Mouse (Mus musculus) neural tube, embryonic 13.5 days (tissue): ENCODE measurements around the gene Tarm1. TPM values are rescaled to one million over a fixed set of nuclear protein-coding genes. Genes with fewer than 3 reads are reported as not detected.

Experiments used
- ATAC-seq: fragments of 200-750 bp; cut with Nextera tagmentation; 2 replicates; pipeline ENCODE4 v1.8.0; 2017; ENCODE audit warnings: low read depth, mild to moderate bottlenecking, moderate TSS enrichment, moderate library complexity
- H3K27ac ChIP-seq: fragments of 300-500 bp; sonication (generic); replicated peaks from 2 replicates; pipeline ENCODE4 v1.5.1; 2015; ENCODE audit warnings: moderate library complexity, mild to moderate bottlenecking, inconsistent platforms
- H3K27me3 ChIP-seq: fragments of 300-500 bp; sonication (generic); 2 replicates; pipeline ENCODE4 v1.6.1; 2015; ENCODE audit warnings: mild to moderate bottlenecking, inconsistent platforms
- H3K36me3 ChIP-seq: fragments of 300-500 bp; sonication (generic); 2 replicates; pipeline ENCODE4 v1.6.1; 2015; ENCODE audit warnings: mild to moderate bottlenecking, inconsistent platforms
- H3K4me1 ChIP-seq: fragments of 300-500 bp; sonication (generic); replicated peaks from 2 replicates; pipeline ENCODE4 v1.6.1; 2015; ENCODE audit warnings: inconsistent platforms
- H3K4me2 ChIP-seq: fragments of 300-500 bp; sonication (generic); 2 replicates; pipeline ENCODE4 v1.6.1; 2015; ENCODE audit warnings: inconsistent platforms, mild to moderate bottlenecking, moderate library complexity
- H3K4me3 ChIP-seq: fragments of 300-500 bp; sonication (generic); 2 replicates; pipeline ENCODE4 v1.5.1; 2015; ENCODE audit warnings: mild to moderate bottlenecking, inconsistent platforms
- H3K9ac ChIP-seq: fragments of 300-500 bp; sonication (generic); 2 replicates; pipeline ENCODE4 v1.6.1; 2015; ENCODE audit warnings: moderate library complexity, mild to moderate bottlenecking, inconsistent platforms
- H3K9me3 ChIP-seq: fragments of 300-500 bp; sonication (generic); 2 replicates; pipeline ENCODE4 v1.6.1; 2016; ENCODE audit warnings: inconsistent platforms
- WGBS: fragments of 180-500 bp; shearing (Covaris S2); methylation state at CpG from one replicate; pipeline ENCODE4 v1.1.7; 2015; 5-methylcytosine and 5-hydroxymethylcytosine counted together
- polyA plus RNA-seq: library from polyadenylated mRNA; unstranded; fragments of >200 nt; fragmentation: Nextera tagmentation; extraction: Ambion mirVana; gene quantifications from 2 replicates; pipeline ENCODE4 v1.2.1, GENCODE M21; 2015

Tarm1 gene
- polyA plus RNA-seq = not detected in 2 replicates

- WGBS = 89% methylated on average over 6 of the region's 6 CpGs
- no peaks in the 10 kb centered on the region for H3K36me3 ChIP-seq
Observed at GRCm38 (mm10) chr7:3502439-3502838, at the start of gene Tarm1. TSS of gene Tarm1 (minus strand) at chr7:3502624.

GRCm38 (mm10) chr7:3505913-3506312 is 3.5 kb upstream of the Tarm1 start:
- Histone ChIP-seq H3K27ac (no peak overlapping the region), H3K4me2 (no peak overlapping the region), H3K4me3 (no peak overlapping the region), H3K36me3 (no peaks in the 10 kb centered on the region), H3K4me1 (no peaks in the 10 kb centered on the region), H3K9ac (no peak overlapping the region), H3K9me3 (no peaks in the 10 kb centered on the region), H3K27me3 (no peaks in the 10 kb centered on the region)
- WGBS = 80% methylated on average over 3 of the region's 3 CpGs
- no peak for ATAC-seq

More at GRCm38 (mm10) chr7:3502439-3502838, at the start of gene Tarm1:
- no peaks in the 10 kb centered on the region for H3K27me3 ChIP-seq
- H3K4me3 ChIP-seq = no peak within 1 kb of the TSS
- H3K27ac ChIP-seq = no peak within 1 kb of the TSS
- no peak for ATAC-seq
- no peaks in the 10 kb centered on the region for H3K4me1 ChIP-seq
- no peak within 1 kb of the TSS for H3K9ac ChIP-seq
- no peaks in the 10 kb centered on the region for H3K9me3 ChIP-seq
- no peak within 1 kb of the TSS for H3K4me2 ChIP-seq

- whole genome bisulfite sequencing = 91% methylated on average over 1 of the region's 1 CpGs
- Histone ChIP-seq H3K4me3 (no peak overlapping the region), H3K9ac (no peak overlapping the region), H3K9me3 (no peaks in the 10 kb centered on the region), H3K27me3 (no peaks in the 10 kb centered on the region), H3K27ac (no peak overlapping the region), H3K4me2 (no peak overlapping the region), H3K36me3 (no peaks in the 10 kb centered on the region), H3K4me1 (no peaks in the 10 kb centered on the region)
- no peak for ATAC-seq
Observed at GRCm38 (mm10) chr7:3500406-3500805, 2.0 kb downstream of the Tarm1 start.

GRCm38 (mm10) chr7:3481948-3482608 is 20.3 kb downstream of the Tarm1 start:
- no peak for ATAC-seq
- Histone ChIP-seq H3K27ac (no peak overlapping the region), H3K4me2 (no peak overlapping the region), H3K36me3 (no peaks in the 10 kb centered on the region), H3K9me3 (no peaks in the 10 kb centered on the region), H3K4me1 (no peaks in the 10 kb centered on the region), H3K9ac (no peak overlapping the region), H3K4me3 (no peak overlapping the region), H3K27me3 (no peaks in the 10 kb centered on the region)
- WGBS = 91% methylated on average over 6 of the region's 6 CpGs

GRCm38 (mm10) chr7:3476728-3477127 is 25.7 kb downstream of the Tarm1 start:
- Histone ChIP-seq H3K27ac (no peak overlapping the region), H3K4me3 (no peak overlapping the region), H3K9me3 (no peaks in the 10 kb centered on the region), H3K27me3 (no peaks in the 10 kb centered on the region), H3K4me2 (no peak overlapping the region), H3K36me3 (no peaks in the 10 kb centered on the region), H3K9ac (no peak overlapping the region), H3K4me1 (peaks cover 6% of the 10 kb centered on the region; the same call in 1 of the 2 replicates)
- no peak for ATAC-seq
- WGBS = 79% methylated on average over 5 of the region's 5 CpGs

- H3K9ac ChIP-seq = no peak overlapping the region
- H3K27me3 ChIP-seq = no peaks in the 10 kb centered on the region
- H3K4me3 ChIP-seq = no peak overlapping the region
- no peaks in the 10 kb centered on the region for H3K9me3 ChIP-seq
- no peak for ATAC-seq
- H3K36me3 ChIP-seq = no peaks in the 10 kb centered on the region
- peak overlapping the region; percentile 42 for H3K4me2 ChIP-seq
- peaks cover 6% of the 10 kb centered on the region; the same call in 1 of the 2 replicates for H3K4me1 ChIP-seq
- 6% methylated on average over 19 of the region's 19 CpGs for WGBS
- H3K27ac ChIP-seq = no peak overlapping the region
Observed at GRCm38 (mm10) chr7:3474291-3475080, 27.9 kb downstream of the Tarm1 start.

- Histone ChIP-seq H3K27me3 (no peaks in the 10 kb centered on the region), H3K9ac (no peak overlapping the region), H3K36me3 (no peaks in the 10 kb centered on the region), H3K27ac (no peak overlapping the region), H3K4me1 (peaks cover 6% of the 10 kb centered on the region; the same call in 1 of the 2 replicates), H3K4me3 (no peak overlapping the region), H3K4me2 (no peak overlapping the region), H3K9me3 (no peaks in the 10 kb centered on the region)
- WGBS = 80% methylated on average over 3 of the region's 3 CpGs
- ATAC-seq = no peak
Observed at GRCm38 (mm10) chr7:3472774-3473173, 29.6 kb downstream of the Tarm1 start.

- Histone ChIP-seq H3K4me3 (no peak overlapping the region), H3K9me3 (no peaks in the 10 kb centered on the region), H3K9ac (no peak overlapping the region), H3K36me3 (no peaks in the 10 kb centered on the region), H3K27ac (no peak overlapping the region), H3K4me2 (no peak overlapping the region), H3K27me3 (no peaks in the 10 kb centered on the region), H3K4me1 (no peaks in the 10 kb centered on the region)
- no peak for ATAC-seq
- 84% methylated on average over 2 of the region's 2 CpGs for WGBS
Observed at GRCm38 (mm10) chr7:3468614-3469013, 33.8 kb downstream of the Tarm1 start.

- 80% methylated on average over 4 of the region's 4 CpGs for WGBS
- Histone ChIP-seq H3K27ac (no peak overlapping the region), H3K9ac (no peak overlapping the region), H3K9me3 (no peaks in the 10 kb centered on the region), H3K4me2 (no peak overlapping the region), H3K4me1 (no peaks in the 10 kb centered on the region), H3K27me3 (no peaks in the 10 kb centered on the region), H3K36me3 (no peaks in the 10 kb centered on the region), H3K4me3 (no peak overlapping the region)
- ATAC-seq = no peak
Observed at GRCm38 (mm10) chr7:3463306-3463705, 39.1 kb downstream of the Tarm1 start.

GRCm38 (mm10) chr7:3460261-3460660 is 42.2 kb downstream of the Tarm1 start:
- no peaks in the 10 kb centered on the region for H3K4me1 ChIP-seq
- H3K4me3 ChIP-seq = no peak overlapping the region
- ATAC-seq = no peak
- 85% methylated on average over 8 of the region's 8 CpGs for WGBS
- no peaks in the 10 kb centered on the region for H3K27me3 ChIP-seq
- no peak overlapping the region for H3K9ac ChIP-seq
- no peaks in the 10 kb centered on the region for H3K36me3 ChIP-seq
- no peak overlapping the region for H3K4me2 ChIP-seq
- no peaks in the 10 kb centered on the region for H3K9me3 ChIP-seq
- H3K27ac ChIP-seq = no peak overlapping the region

GRCm38 (mm10) chr7:3457841-3458217 is 44.6 kb downstream of the Tarm1 start:
- Histone ChIP-seq H3K4me2 (no peak overlapping the region), H3K9ac (no peak overlapping the region), H3K27ac (no peak overlapping the region), H3K36me3 (no peaks in the 10 kb centered on the region), H3K4me1 (no peaks in the 10 kb centered on the region), H3K27me3 (no peaks in the 10 kb centered on the region), H3K9me3 (no peaks in the 10 kb centered on the region), H3K4me3 (no peak overlapping the region)
- 78% methylated on average over 9 of the region's 9 CpGs for WGBS
- ATAC-seq = no peak

GRCm38 (mm10) chr7:3457111-3457840 is 45.1 kb downstream of the Tarm1 start:
- no peak overlapping the region for H3K4me3 ChIP-seq

More at GRCm38 (mm10) chr7:3457111-3457840, 45.1 kb downstream of the Tarm1 start:
- Histone ChIP-seq H3K36me3 (no peaks in the 10 kb centered on the region), H3K9me3 (no peaks in the 10 kb centered on the region), H3K27me3 (no peaks in the 10 kb centered on the region), H3K4me1 (no peaks in the 10 kb centered on the region), H3K27ac (no peak overlapping the region), H3K9ac (no peak overlapping the region), H3K4me2 (no peak overlapping the region)
- 94% methylated on average over 10 of the region's 10 CpGs for WGBS
- no peak for ATAC-seq
